Mouse (Mus musculus) testis, postnatal 10 days (tissue): ENCODE data around the gene 2510009E07Rik.
"Not testable (repeated sequence)": the region's sequence is repeated elsewhere in the genome, so short reads cannot be mapped to it uniquely, and the experiment has no call there.

Experiments
- DNase-seq: peaks from one replicate; pipeline ENCODE4 v3.0.0; 2021; ENCODE audit warnings: low spot score

Gene 2510009E07Rik

GRCm38 (mm10) chr16:21676791-21677190 is 17.7 kb downstream of the 2510009E07Rik start:
- no peak for DNase-seq

GRCm38 (mm10) chr16:21673651-21674050 is 20.8 kb downstream of the 2510009E07Rik start:
- DNase-seq = not testable (repeated sequence)

- not testable (repeated sequence) for DNase-seq
Measured at GRCm38 (mm10) chr16:21673046-21673445, 21.4 kb downstream of the 2510009E07Rik start.

GRCm38 (mm10) chr16:21671878-21672277 is 22.6 kb downstream of the 2510009E07Rik start:
- no peak for DNase-seq

- DNase-seq = no peak
Measured at GRCm38 (mm10) chr16:21665423-21665986, 29.0 kb downstream of the 2510009E07Rik start.

GRCm38 (mm10) chr16:21664633-21665363 is 29.7 kb downstream of the 2510009E07Rik start:
- no peak for DNase-seq

- no peak for DNase-seq
Measured at GRCm38 (mm10) chr16:21655961-21656360, 38.5 kb downstream of the 2510009E07Rik start.

- DNase-seq = no peak
Measured at GRCm38 (mm10) chr16:21655291-21655690, 39.2 kb downstream of the 2510009E07Rik start.

- no peak for DNase-seq
Measured at GRCm38 (mm10) chr16:21654384-21654783, 40.1 kb downstream of the 2510009E07Rik start.

GRCm38 (mm10) chr16:21653151-21653550 is 41.3 kb downstream of the 2510009E07Rik start:
- DNase-seq = no peak

GRCm38 (mm10) chr16:21651161-21651560 is 43.3 kb downstream of the 2510009E07Rik start:
- no peak for DNase-seq

- DNase-seq = peak; percentile 2
Measured at GRCm38 (mm10) chr16:21650289-21650688, 44.2 kb downstream of the 2510009E07Rik start.

- DNase-seq = peak; percentile 4
Measured at GRCm38 (mm10) chr16:21648800-21649199, 45.7 kb downstream of the 2510009E07Rik start.

- no peak for DNase-seq
Measured at GRCm38 (mm10) chr16:21646496-21646895, 48.0 kb downstream of the 2510009E07Rik start.

- DNase-seq = no peak
Measured at GRCm38 (mm10) chr16:21645915-21646314, 48.5 kb downstream of the 2510009E07Rik start.

- DNase-seq = no peak
Measured at GRCm38 (mm10) chr16:21644574-21644973, 49.9 kb downstream of the 2510009E07Rik start.

- peak; percentile 70 for DNase-seq
Measured at GRCm38 (mm10) chr16:21644066-21644561, 50.4 kb downstream of the 2510009E07Rik start.

GRCm38 (mm10) chr16:21643621-21644041 is 50.8 kb downstream of the 2510009E07Rik start:
- no peak for DNase-seq

- DNase-seq = no peak
Measured at GRCm38 (mm10) chr16:21642906-21643305, 51.6 kb downstream of the 2510009E07Rik start.

GRCm38 (mm10) chr16:21641944-21642343 is 52.5 kb downstream of the 2510009E07Rik start:
- no peak for DNase-seq

- DNase-seq = no peak
Measured at GRCm38 (mm10) chr16:21640766-21641499, 53.5 kb downstream of the 2510009E07Rik start.

GRCm38 (mm10) chr16:21637201-21637819 is 57.2 kb downstream of the 2510009E07Rik start:
- DNase-seq = no peak
